Mouse (Mus musculus): ENCODE results near the gene Cyp11a1.
A peak's percentile ranks its signal among the peaks of the same experiment; 100 is the strongest.

Cyp11a1 gene

GRCm38 (mm10) chr9:58005753-58006461 lies at the start of gene Cyp11a1:
TSS of gene Cyp11a1 (plus strand) at chr9:58006411.
- no peak for DNase-seq (ENCODE audit: low read depth, low spot score)

DNA sequence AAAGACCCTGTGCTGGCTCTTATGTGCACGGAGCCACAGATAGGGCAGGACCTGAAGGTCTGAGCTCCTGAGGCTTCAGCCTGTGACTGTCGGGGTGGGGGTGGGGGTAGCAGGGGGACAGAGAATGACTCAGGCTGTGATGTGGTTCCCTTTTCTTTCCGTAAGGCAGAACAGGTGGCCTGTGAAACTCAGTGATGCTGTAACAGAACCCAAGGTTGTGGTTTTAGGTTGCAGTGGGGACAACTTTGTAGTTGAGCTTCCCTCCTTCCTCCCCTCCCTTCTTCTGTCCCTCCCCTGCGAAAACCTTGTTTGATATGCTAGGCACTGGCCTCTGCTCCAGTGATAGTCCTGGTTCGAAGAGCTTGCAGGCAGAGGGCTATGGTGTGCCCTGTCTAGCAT lies 49.4 kb upstream of the Cyp11a1 start:
- DNase-seq (ENCODE audit: low read depth, low spot score) = no peak

- no peak for DNase-seq (ENCODE audit: low read depth, low spot score)
These were observed 47.6 kb upstream of the Cyp11a1 start for GRCm38 (mm10) chr9:57958615-57959014.

- DNase-seq (ENCODE audit: low read depth, low spot score) = no peak
These were observed 46.8 kb upstream of the Cyp11a1 start for GRCm38 (mm10) chr9:57959399-57959798.

DNA sequence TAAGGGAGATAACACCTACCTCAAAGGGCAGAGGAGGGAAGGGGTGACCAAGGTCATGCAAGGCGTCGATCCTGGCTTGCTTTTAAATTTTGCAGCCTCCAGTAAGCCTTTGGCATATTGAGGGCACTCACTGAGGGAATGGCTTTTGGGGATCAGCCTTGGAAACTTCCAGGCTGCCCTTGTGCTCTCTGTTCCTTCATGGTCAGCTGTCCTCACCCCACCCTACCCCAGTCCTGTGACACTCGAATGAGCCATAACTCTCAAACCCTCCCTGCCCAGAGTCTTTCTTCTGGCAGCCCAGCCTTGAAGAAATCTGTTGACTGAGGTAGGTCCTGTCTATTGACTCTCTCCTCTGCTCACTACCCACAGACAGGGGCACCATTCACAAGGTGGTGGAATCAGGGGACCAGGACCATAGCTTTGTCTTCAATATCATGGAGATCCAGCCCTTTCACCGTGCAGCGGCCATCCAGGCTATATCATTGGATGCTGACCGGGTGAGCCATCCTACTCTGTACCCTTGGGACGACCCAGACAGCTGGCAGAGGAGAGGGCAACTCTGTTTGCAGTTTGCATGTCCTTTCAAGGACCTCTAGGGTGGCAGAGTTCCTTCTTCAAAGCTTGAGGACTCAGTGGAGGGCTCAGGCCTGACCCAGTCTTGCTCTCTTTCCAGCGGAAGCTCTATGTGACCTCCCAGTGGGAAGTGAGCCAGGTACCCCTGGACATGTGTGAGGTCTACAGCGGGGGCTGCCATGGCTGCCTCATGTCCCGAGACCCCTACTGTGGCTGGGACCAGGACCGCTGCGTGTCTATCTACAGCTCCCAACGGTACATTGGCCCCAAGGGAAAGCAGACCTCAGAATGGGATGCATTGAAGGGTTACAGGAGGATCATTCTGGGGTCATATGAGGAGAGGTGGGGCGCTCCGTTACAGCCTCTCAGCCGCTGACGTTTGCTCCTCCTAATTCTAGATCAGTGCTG lies 46.0 kb upstream of the Cyp11a1 start:
- DNase-seq (ENCODE audit: low read depth, low spot score) = no peak

DNA sequence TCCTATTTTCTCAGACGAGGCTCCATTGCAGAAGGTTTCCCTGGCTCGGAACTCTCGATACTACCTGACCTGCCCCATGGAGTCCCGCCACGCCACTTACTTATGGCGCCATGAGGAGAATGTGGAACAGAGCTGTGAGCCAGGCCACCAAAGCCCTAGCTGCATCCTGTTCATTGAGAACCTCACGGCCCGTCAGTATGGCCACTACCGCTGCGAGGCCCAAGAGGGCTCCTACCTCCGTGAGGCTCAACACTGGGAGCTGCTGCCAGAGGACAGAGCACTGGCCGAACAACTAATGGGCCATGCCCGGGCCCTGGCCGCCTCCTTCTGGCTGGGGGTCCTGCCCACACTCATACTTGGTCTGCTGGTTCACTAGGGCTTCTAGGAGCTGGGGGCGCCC lies 45.0 kb upstream of the Cyp11a1 start:
- no peak for DNase-seq (ENCODE audit: low read depth, low spot score)

DNA sequence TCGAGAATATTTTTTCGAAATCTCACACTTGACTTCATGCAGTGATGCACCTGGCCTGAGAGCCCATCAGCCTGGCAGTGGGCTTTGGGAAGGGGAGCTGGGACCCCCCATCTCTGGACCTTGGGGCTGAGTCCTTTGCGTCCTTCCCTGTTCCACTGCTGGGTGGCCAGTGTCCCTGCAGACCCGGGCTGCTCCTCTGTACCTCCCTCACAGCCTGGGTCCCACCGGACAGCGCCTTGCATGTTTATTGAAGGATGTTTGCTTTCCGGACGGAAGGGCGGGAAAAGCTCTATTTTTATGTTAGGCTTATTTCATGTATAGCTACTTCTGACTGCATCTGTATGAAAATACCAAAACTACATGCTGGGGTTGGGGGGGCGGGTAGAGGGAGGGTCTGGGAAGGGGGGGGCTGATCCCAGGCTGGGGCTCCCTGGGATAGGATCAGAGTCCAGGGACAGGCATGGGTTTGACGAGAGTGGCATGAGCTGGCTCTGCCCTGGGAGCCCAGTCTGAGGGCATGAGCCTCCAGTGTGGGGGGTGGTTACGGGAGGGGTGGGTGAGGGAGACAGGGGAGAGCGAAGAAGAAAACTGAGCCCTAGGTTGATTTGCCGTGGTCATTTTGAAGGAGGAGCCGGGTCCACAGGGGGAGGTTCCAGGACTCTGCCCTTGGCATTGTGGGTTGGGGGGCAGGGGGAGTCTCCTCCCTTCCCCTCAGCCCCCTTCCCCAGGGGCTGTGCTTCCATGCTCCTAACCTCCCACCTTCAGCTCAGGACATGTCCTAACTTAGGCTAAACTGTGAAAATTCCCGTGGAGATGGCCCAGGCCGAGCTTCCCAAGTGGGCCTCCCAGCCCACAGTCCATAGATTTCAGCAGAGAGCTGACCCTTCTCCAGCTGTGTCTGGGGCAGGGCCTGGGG lies 44.1 kb upstream of the Cyp11a1 start:
- no peak for DNase-seq (ENCODE audit: low read depth, low spot score)

DNA sequence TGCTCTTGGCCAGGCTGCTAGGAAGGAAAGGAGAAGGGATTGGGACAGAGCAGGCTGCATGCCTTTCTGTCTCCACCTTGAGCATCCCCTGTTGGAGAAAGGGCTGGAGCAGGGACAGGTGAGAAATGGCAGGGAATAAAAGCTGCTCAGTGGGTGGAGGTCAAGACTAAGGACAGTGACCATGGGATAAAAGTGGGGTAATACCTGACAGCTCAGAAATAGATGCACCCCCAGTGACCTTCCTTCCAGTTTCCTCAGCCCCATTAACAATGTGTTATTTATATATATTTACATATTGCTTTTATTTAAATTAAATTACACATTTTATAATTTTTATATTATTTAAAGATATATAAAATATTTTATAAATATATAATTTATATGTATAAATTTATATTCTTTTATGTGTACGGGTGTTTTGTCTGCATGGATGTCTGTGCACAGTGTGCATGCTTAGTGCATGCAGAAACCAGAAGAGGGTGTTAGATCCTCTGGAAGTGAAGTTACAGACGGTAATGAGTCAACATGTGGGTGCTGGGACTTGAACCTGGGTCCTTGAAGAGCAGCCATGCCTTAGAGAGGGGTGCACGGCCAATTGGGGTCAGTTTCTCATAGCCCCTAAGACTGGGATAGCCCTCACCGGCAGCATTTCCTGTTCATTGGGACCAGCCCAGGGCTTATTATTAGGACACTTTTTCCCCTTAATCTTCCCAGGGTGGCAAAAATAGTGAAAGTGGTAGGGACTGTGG lies 42.8 kb upstream of the Cyp11a1 start:
- DNase-seq (ENCODE audit: low read depth, low spot score) = no peak

GRCm38 (mm10) chr9:57963998-57964395 lies 42.2 kb upstream of the Cyp11a1 start:
- DNase-seq (ENCODE audit: low read depth, low spot score) = no peak

DNA sequence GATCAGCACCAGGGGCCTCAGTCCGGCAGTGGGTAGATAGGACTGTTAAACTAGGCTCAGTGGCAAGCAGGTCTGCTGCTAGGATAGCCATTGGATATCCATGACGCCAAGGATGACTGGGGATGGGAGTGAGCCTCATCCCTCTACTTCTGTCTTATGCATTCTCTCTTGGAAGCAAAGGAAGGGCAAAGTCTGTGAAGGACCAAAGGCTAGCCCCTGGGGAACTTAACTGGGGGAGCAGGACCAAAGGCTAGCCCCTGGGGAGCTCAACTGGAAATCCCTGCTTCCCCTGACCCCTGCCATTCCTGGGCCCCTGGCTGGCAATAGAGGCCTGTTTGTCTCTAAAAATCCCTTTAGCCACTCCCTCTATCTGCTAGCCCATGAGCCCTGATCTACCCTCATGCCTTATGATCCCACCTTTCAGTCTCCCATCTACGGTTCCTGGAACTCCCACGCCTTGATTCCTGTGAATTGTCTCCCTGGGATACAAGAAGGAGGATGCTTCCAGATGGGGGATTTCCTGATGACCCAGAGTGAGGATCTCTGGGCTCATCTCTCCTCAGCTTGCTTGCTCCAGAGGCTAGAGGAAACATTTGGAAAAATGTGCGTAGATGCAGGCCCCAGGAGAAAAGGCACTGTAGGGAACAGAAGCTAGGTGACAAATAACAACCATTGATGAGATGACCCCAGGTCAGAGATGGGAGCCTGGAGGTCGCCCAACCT lies 41.5 kb upstream of the Cyp11a1 start:
- DNase-seq (ENCODE audit: low read depth, low spot score) = no peak

GRCm38 (mm10) chr9:57965281-57966185 lies 40.7 kb upstream of the Cyp11a1 start:
- DNase-seq (ENCODE audit: low read depth, low spot score) = no peak

- DNase-seq (ENCODE audit: low read depth, low spot score) = no peak
These were observed 38.8 kb upstream of the Cyp11a1 start for GRCm38 (mm10) chr9:57967237-57967960.

GRCm38 (mm10) chr9:57968166-57968771 lies 37.9 kb upstream of the Cyp11a1 start:
- no peak for DNase-seq (ENCODE audit: low read depth, low spot score)

- DNase-seq (ENCODE audit: low read depth, low spot score) = no peak
These were observed 37.2 kb upstream of the Cyp11a1 start for GRCm38 (mm10) chr9:57968783-57969542.

- DNase-seq (ENCODE audit: low read depth, low spot score) = peak; percentile 28
These were observed 36.3 kb upstream of the Cyp11a1 start for GRCm38 (mm10) chr9:57969736-57970495.

- DNase-seq (ENCODE audit: low read depth, low spot score) = no peak
These were observed 34.8 kb upstream of the Cyp11a1 start for GRCm38 (mm10) chr9:57971413-57971812.
